Mouse (Mus musculus) layer of hippocampus, adult 2 months (tissue): Measurements from ENCODE around the gene Tom1l2. TPM values are rescaled to one million over a fixed set of nuclear protein-coding genes. Genes with fewer than 3 reads are reported as not detected.

Experiments used
- DNase-seq, 2 experiments: peaks; one replicate each; pipeline ENCODE4 v3.0.0; 2022; ENCODE audit warnings: low spot score in 2 of 2
- H3K27ac ChIP-seq: fragments of 200-600 bp; 2 replicates; pipeline ENCODE4 v1.8.1; 2022
- H3K4me3 ChIP-seq: fragments of 200-600 bp; 2 replicates; pipeline ENCODE4 v1.8.1; 2022; ENCODE audit warnings: mild to moderate bottlenecking
- CTCF ChIP-seq: fragments of 200-600 bp; conservative IDR thresholded peaks from 2 replicates; pipeline ENCODE4 v1.8.1; 2022; ENCODE audit warnings: antibody characterized with exemption, mild to moderate bottlenecking, moderate library complexity
- long read RNA-seq, 2 experiments: library from polyadenylated mRNA; stranded (forward); transcript quantifications; one replicate each; pipeline ENCODE4 v2.0.0; 2021; ENCODE audit warnings: borderline mapping rate in 2 of 2
- total RNA-seq, 2 experiments: library from RNA; stranded (reverse); gene quantifications; 2 replicates each; pipeline ENCODE4 v1.2.3; 2021

Tom1l2 gene
- 100 to 1,000 TPM; 180 to 189 TPM for total RNA-seq
- long read RNA-seq, experiment 1, full-length matches to known transcripts: 86 of 157 reads
- long read RNA-seq, experiment 1, partial matches to known transcripts: 9 of 157 reads
- long read RNA-seq, experiment 1, other reads (novel, unspliced or antisense): 62 of 157 reads
- long read RNA-seq, experiment 2, full-length matches to known transcripts: 161 of 299 reads
- long read RNA-seq, experiment 2, partial matches to known transcripts: 19 of 299 reads
- long read RNA-seq, experiment 2, other reads (novel, unspliced or antisense): 119 of 299 reads

DNA sequence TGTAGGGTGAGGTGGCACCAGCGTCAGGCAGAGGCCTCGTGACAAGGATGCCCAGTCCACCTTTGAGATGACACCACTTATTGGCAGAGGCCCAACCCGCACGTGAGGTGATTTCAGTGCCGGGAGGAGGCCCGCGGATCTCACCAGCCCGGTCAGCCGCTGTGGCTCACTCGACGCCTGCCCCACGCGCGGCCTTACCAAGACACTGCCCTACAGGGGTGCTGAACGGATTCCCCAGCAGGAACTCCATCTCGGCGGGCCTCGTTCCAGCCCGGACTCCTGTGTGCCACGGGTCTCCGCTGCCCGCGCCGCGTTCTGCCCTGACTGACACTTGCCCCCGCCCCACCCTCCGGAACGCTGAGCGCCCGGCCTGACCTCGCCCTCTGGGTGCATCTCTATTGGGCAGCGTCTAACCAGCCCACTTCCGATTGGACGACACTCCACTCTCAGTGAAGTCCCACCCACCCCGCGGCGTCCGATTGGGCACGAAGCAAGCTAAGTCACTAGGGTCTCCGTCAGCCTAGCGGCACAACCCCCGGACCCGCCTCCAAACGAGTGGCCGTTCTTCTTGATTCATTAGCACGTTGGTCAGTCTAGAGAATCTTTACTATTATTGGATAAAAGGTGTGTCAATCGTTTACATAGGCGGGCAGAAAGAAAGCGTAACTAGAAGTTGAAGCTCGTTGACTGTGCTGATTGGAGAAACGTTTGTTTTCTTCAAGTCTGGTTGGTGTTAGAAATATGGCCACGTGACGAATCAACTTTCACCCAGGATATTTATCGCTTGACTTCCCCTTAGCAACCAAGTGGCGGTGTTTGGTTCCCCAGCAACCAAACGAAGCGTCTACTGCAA lies at the start of gene Tom1l2, which contains the start of gene Drc3:
Gene Tom1l2 (minus strand): TSS at position 347 of the 853 bp plus-strand sequence.
Gene Drc3 (plus strand): TSS at position 771 of the 853 bp plus-strand sequence.
- no peak for TF ChIP-seq CTCF
- Histone ChIP-seq H3K4me3 (peak within 1 kb of the TSS; percentile 78), H3K27ac (peak within 1 kb of the TSS; percentile 91)
- peak; percentile 98 to 100 for DNase-seq

DNA sequence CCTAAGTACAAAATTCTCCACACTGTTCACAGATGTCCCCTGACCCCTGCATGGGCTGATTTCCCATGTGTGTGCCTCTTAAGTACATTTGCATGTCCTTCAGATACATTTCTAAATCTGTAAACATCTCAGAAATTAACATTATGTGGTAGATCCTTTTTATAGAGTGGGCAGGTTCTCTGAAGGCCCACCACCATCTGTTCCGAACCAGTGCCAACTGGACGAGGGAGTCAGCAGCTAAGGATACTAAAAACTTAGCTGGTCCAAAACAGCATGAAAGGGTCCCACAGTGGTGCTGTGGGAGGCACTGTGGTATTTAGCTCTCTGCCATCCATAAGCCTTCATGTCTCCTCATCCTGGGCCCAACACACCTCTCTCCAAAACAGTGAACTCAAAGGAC lies 44.5 kb upstream of the Tom1l2 start:
- Histone ChIP-seq H3K27ac (peak overlapping the region; percentile 32; the same call in 1 of the 2 replicates), H3K4me3 (no peak overlapping the region)
- TF ChIP-seq CTCF: no peak
- DNase-seq: no peak

DNA sequence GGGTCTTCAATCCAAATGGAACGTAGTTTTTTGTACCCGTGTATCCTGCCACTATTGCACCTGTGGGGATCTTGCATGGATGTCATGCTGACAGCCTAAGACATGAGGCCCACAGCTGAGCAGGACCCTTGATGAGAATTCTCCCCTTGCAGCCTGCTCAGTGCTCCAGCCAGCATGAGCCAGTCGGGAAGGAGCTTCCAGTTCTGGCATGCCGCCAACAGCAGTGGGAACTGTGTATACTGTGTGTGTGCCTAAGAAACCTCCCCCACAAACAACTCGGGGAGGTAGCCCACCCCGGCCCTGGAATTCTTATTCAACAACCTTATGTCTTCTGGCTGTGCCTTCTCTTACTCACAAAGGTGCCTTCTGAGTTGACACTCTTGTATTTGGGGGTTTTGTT lies 43.8 kb upstream of the Tom1l2 start:
- no peak overlapping the region for H3K4me3 ChIP-seq
- TF ChIP-seq CTCF: no peak
- H3K27ac ChIP-seq: peak overlapping the region; percentile 32; the same call in 1 of the 2 replicates
- no peak for DNase-seq

DNA sequence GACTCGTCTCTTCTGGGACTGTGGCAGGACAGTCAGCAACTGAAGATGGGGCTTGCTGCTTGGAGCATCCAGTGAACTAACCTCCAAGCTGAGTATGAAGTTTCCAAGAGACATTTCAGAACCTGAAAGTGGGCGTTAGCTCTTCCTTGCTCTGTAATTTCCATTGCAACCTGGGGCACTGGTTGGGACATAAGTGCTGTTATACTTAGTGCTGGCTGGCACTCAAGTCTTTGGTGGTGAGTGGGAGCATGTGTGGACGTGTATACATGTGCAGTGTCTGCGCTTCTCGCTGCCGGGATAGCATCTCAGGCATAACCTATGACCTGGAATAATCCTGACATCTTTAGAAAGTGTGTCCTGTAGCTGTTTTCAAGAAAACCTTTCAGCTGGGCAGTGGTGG lies 38.6 kb upstream of the Tom1l2 start:
- no peak for TF ChIP-seq CTCF
- Histone ChIP-seq H3K27ac (no peak overlapping the region), H3K4me3 (no peak overlapping the region)
- DNase-seq: no peak

DNA sequence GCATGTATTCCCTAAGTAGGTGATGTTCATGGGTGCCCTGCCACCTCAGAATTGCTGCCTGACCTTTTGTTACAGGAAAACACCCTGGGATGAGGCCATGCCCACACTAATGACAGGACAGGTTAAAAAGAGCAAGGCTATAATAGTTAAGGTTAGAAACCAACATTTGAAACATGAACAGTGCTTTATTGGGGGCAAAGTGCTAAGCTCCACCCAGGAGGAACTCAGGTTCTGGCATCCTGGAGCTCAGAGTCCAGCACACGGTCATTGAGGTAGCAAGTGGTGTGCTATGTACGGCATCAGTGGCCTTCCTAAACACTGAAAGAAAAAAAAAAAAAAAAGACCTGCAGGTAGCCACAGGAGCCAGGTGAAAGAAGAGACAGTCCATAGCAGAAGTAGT lies 35.2 kb upstream of the Tom1l2 start:
- no peak overlapping the region for H3K4me3 ChIP-seq
- no peak for DNase-seq
- no peak overlapping the region for H3K27ac ChIP-seq
- TF ChIP-seq CTCF: no peak

DNA sequence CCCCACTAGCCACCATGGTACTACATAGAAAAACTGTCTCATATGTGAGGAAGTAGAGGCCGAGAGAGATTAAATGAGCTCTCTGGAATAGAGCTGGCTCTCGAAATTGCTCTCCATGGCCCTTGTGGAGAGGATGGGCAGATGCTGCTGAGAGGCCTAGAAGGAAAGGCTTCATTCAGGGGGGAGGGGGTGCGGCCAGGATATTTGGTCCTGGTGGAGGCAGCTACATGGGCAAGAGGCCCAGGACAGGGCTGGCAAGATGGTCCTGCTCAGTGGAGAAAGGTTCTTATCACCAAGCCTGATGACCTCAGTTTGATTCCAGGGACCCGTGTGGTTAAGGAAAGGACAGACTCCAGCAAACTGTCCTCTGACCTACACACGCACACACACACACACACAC lies 33.2 kb upstream of the Tom1l2 start:
- DNase-seq: no peak
- H3K4me3 ChIP-seq: no peak overlapping the region
- peak overlapping the region; percentile 92 for H3K27ac ChIP-seq
- no peak for TF ChIP-seq CTCF

DNA sequence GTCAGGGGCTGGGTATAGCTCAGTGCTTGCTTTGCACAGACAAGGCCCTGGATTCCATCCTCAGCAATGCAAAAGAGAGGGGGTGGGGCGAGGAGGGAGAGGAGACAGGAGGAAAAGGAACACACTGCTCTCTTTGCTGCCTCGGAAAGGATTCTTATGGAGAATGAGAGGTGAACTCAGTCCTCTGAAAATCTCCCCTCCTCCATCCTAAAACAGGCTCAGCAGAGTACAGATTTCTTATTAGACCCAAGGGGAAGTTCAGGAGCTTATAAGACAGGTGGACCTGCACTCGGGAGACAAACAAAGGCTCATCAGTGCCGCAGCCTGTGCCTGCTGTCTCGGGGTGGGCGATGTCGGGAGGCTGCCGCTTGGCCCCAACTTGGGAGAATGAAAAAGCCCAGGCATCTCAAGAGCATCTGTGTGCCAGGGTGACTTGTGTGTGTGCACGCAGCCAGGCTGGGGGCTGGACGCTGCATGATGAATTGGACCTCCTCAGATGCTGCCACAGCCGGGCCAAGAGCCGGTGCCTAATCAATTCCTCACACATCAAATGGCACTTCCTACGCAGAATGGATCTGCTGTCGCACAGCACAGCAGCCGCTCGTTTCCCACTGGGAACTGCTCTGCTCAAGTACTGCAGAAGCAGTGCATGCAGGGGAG lies 32.2 kb upstream of the Tom1l2 start:
- H3K4me3 ChIP-seq: peak overlapping the region; percentile 15; the same call in 1 of the 2 replicates
- H3K27ac ChIP-seq: peak overlapping the region; percentile 92
- TF ChIP-seq CTCF: no peak
- peak; percentile 70 to 85 for DNase-seq

DNA sequence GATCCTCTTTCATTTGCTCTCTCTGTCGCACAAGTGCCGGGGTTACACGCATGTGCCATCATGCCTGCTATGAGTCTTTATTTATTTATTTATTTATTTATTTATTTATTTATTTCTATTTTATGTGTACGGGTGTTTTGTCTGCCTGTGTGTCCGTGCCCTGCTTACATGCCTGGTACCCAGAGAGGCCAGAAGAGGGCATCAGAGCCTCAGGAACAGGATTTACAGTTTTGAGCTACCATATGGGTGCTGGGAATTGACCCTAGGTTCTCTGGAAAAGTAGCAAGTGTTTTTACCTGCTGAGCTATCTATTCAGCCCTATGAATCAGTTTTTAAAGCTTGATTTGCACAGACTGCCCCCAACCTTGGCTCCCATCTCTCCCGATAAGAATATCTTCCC lies 30.8 kb upstream of the Tom1l2 start:
- no peak for DNase-seq
- peak overlapping the region; percentile 92; the same call in 1 of the 2 replicates for H3K27ac ChIP-seq
- H3K4me3 ChIP-seq: no peak overlapping the region
- peak; percentile 36 for TF ChIP-seq CTCF

DNA sequence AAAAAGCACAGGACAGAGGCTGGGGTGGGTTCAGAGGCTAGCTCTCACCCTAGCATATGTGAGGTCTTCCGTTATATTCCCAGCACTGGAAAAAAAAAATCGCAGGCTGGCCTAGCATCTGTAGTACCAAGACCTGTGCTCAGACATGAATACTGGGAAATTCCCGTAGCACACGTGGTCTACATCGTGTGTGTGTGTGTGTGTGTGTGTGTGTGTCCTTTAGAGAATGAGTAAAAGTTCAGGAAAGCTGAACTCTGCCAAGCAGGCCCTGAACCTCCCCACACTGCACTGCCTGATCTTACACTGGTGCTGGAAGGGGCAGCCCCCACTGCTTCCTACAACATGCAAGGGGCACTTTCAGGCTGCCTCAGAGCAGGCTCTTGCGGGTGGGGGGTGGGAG lies 21.8 kb upstream of the Tom1l2 start:
- Histone ChIP-seq H3K27ac (no peak overlapping the region), H3K4me3 (no peak overlapping the region)
- TF ChIP-seq CTCF: no peak
- no peak for DNase-seq

DNA sequence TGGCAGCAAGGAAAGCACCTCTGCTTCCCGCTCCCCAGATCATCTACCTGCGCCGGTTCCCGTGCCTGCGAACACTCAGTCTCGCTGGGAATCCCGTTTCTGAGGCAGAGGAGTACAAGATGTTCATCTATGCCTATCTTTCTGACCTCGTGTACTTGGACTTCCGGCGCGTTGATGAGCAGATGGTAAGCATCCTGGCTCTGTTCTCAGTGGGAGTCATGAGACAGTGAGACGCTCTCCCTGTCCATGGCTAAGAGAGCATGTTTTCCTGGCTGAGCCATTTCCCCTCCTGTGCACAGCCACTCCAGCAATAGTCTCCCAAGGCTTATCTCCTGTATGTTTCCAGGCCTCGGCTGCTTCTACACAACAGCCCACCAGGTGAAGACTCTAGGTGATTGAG lies 17.7 kb upstream of the Tom1l2 start:
- Histone ChIP-seq H3K27ac (no peak overlapping the region), H3K4me3 (no peak overlapping the region)
- no peak for DNase-seq
- TF ChIP-seq CTCF: no peak

DNA sequence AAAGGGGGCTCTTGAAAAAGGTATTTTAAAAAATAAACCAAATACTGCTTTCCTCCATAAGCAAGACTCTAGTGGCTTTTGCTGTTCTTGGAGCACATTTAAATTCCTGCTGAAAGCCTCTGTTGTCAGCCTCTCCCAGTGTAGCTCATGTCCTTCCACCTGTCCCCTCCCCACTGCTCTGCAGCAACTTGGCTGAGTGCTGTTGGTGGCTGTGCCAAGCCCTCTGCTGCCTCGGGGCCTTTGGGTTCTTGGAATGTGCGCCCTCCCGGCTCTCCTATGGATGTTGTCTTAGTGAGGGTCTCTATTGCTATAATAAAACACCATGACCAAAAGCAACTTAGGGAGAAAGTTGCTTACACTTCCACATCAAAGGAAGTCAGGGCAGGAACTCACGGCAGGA lies 16.7 kb upstream of the Tom1l2 start:
- DNase-seq: no peak
- no peak for TF ChIP-seq CTCF
- no peak overlapping the region for H3K4me3 ChIP-seq
- no peak overlapping the region for H3K27ac ChIP-seq

DNA sequence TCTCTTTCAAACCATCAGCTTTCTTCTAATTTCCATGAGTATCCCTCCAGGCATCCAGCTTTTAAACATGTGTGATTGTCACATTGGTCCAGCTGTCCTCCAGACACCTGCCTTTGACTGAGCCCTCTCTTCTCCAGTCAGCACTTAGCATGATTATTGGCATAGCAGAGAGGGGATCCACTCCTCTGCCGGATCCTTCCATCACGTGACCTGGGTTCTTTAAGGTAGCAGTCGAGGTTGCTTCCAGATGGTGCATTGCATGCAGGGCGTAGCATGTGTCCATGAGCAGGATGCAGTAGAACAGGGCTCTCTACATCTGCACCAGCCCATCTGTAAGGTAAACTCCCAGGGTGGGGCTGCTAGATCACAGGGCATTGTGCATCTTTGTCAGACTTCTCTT lies 16.2 kb upstream of the Tom1l2 start:
- H3K4me3 ChIP-seq: no peak overlapping the region
- H3K27ac ChIP-seq: no peak overlapping the region
- no peak for DNase-seq
- no peak for TF ChIP-seq CTCF

DNA sequence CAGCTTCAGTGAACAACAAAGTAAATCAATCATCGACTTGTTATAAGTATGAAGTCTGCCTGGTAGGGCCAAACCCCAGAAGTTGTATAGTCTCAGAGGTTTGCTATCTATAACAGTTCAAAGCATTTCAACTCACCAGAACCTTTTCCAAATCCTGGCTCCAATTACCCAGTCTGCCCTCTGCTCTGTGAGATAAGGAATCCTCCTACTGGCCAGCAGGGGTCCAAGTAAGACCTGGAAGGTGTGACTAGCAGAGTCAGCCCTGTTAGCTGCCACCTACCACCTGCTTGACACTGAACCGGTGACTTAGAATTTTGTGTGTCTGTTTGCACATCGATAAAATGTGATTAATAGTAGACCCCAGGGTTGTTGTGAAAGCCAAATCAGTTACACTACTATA lies 14.6 kb upstream of the Tom1l2 start:
- Histone ChIP-seq H3K4me3 (no peak overlapping the region), H3K27ac (no peak overlapping the region)
- DNase-seq: no peak
- TF ChIP-seq CTCF: 0 out of 2 replicates have a peak, but pooled peaks have one; percentile 19
